Mouse (Mus musculus) small intestine, adult 2 months (tissue): ENCODE data around the gene Sesn3.

Source experiments
- CTCF ChIP-seq: fragments of 200-500 bp; IDR thresholded peaks from 2 replicates; pipeline ENCODE4 v1.5.1; 2012; ENCODE audit warnings: low read depth, mild to moderate bottlenecking, control low read depth, inconsistent platforms, low read length, moderate library complexity, mixed read lengths; ENCODE audit not compliant: insufficient replicate concordance, insufficient read length; ENCODE audit errors: extremely low read depth
- POLR2A ChIP-seq: fragments of 200-500 bp; IDR thresholded peaks from 2 replicates; pipeline ENCODE4 v1.6.1; 2012; ENCODE audit warnings: low read depth, mild to moderate bottlenecking, control low read depth, inconsistent platforms, low read length, moderate library complexity

DNA sequence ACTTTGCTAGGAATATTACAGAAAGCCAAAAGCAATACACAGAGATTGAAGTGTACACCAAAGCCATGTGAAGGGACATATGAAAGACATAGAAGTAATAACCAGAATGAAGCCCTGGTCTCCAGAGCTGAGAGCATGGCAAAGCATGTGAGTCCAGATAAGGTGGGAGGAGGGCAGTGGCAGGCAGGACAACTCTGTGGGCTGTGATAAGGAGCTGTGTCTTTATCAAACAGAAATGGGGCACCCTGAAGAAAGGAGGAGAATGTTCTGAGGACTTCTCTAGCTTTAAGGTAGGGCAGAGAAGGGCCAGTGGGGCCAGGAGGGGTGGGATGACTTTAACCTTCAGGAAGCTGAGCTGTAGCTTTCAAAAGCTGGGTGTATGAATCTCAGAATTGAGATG, 94.4 kb downstream of the Sesn3 start:
- TF ChIP-seq CTCF = no peak
- no peak for TF ChIP-seq POLR2A
